Mouse (Mus musculus): ENCODE measurements at regions not wholly inside any gene's neighbourhood (a gene's known extent, or its start where the extent isn't known, plus 50 kb on each side); places are given as distances from the start of the nearest gene placed in this dataset.

DNA sequence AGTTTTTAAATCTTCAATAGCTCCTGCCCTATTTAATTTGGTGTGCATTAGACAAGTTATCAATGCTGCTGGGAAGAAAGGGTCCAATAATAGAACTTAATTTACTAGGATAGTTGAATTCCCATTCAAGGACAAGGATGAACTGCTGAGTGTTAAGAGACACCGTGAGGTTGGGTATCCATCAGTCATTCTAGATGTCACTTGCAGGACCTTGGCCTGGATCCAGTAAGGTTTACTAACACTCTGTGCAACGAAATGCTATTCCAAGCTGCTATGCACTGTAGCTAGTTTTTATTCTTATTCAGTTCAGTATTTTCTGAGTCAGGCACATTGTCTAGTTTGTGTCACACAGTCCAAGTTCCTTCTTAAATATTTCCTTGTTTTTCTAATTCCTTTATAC is 376.4 kb downstream of the Gja1 start:
- TF ChIP-seq CTCF (IDR thresholded peaks at IDR 0.05; ENCODE audit: insufficient read depth, low read depth, low read length) (no peak), POLR2A (IDR thresholded peaks at IDR 0.05; ENCODE audit: insufficient read depth, low read depth, low read length) (no peak)

All from olfactory bulb, adult 2 months (tissue).